Mouse (Mus musculus): ENCODE results near the gene Pramel5. TPM values are rescaled to one million over a fixed set of nuclear protein-coding genes. Genes with fewer than 3 reads are reported as not detected.

Gene Pramel5
- not detected for polyA plus RNA-seq (2017; shearing (Covaris generic))

GRCm38 (mm10) chr4:144280388-144280787, at the start of gene Pramel5:
Pramel5 (minus strand) TSS chr4:144280488.

GRCm38 (mm10) chr4:144329949-144330348, 49.7 kb upstream of the Pramel5 start, which contains the start of gene Gm13128:
Gm13128 (plus strand) TSS chr4:144330249.

Other genes with a start within 250 kb of the Pramel5 start
- gene Pramel4, start 221.4 kb downstream of the Pramel5 start, polyA plus RNA-seq (2017; shearing (Covaris generic)) = 0.16 TPM
- gene Gm13102, start 174.0 kb downstream of the Pramel5 start, polyA plus RNA-seq (2017; shearing (Covaris generic)) = not detected
- not detected for gene Oog3, start 117.8 kb downstream of the Pramel5 start, polyA plus RNA-seq (2017; shearing (Covaris generic))
- not detected for gene Oog2, start 89.8 kb downstream of the Pramel5 start, polyA plus RNA-seq (2017; shearing (Covaris generic))
- not detected for gene C87977, start 67.2 kb downstream of the Pramel5 start, polyA plus RNA-seq (2017; shearing (Covaris generic))
- not detected for gene Gm13128, start 49.8 kb upstream of the Pramel5 start, polyA plus RNA-seq (2017; shearing (Covaris generic))
- gene Gm13119, start 77.5 kb upstream of the Pramel5 start, polyA plus RNA-seq (2017; shearing (Covaris generic)) = not detected
- gene Pramef20, start 97.4 kb upstream of the Pramel5 start, polyA plus RNA-seq (2017; shearing (Covaris generic)) = not detected
- gene Pramef12, start 128.0 kb upstream of the Pramel5 start, polyA plus RNA-seq (2017; shearing (Covaris generic)) = not detected
- not detected for gene 1700012P22Rik, start 158.3 kb upstream of the Pramel5 start, polyA plus RNA-seq (2017; shearing (Covaris generic))
- not detected for gene Gm9944, start 172.8 kb upstream of the Pramel5 start, polyA plus RNA-seq (2017; shearing (Covaris generic))
- gene Aadacl3, start 183.3 kb upstream of the Pramel5 start, polyA plus RNA-seq (2017; shearing (Covaris generic)) = not detected
- not detected for gene 9430007A20Rik, start 239.3 kb upstream of the Pramel5 start, polyA plus RNA-seq (2017; shearing (Covaris generic))